Mouse (Mus musculus) heart, postnatal 25 days (tissue): ENCODE data around the gene Ibsp. TPM values are rescaled to one million over a fixed set of nuclear protein-coding genes. Genes with fewer than 3 reads are reported as not detected.

Source experiments
- DNase-seq: peaks from one replicate; pipeline ENCODE4 v3.0.0; 2022; ENCODE audit warnings: low spot score
- intact Hi-C: fragments of 180-260 bp; cut with DNase I; formaldehyde crosslinking; loops from one replicate; pipeline ENCODE4 v1.15.1; 2025
- total RNA-seq, 2 experiments: library from RNA; stranded (reverse); gene quantifications; 2 replicates each; pipeline ENCODE4 v1.2.3; 2021

Gene Ibsp
- total RNA-seq, result not detected

DNA sequence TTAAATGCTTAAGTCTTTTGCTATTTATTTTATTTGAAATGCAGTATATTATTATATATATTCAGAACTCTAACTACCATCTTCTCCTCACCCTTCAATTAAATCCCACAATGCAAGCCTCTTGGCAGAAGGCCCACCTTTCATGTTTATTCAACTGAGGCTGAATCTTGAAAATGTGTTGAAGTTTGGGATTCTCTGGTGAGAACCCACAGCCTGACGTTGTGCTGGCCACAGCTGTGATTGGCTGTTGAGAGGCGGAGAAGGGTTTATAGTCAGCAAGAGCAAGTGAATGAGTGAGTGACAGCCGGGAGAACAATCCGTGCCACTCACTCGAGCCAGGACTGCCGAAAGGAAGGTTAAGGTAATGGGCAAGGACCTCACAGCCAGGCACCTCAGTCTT is at the start of gene Ibsp:
Gene Ibsp (plus strand): TSS at position 178 of the 400 bp plus-strand sequence.
- no peak for DNase-seq
- intact Hi-C loops, result no loop called here

DNA sequence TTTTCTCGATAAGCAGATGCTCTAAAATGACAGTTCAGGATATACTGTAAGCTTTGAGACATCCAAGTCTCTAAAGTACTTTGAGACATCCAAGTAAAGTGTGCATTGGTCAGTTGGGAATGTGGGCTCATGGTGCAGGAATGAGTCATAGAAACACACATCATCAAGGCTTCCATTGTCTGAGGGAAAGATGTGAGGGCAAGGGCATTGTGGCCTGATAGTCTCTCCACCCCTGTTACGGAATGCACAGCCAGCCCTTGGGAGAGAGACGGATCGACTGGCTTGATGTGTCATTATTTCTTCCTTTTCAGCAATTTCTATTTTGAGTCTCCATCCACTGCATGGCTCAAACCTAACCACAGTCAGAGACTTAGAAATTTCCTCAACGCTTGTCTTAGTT is 47.2 kb upstream of the Ibsp start:
- intact Hi-C loops, result no loop called here
- DNase-seq, result no peak

DNA sequence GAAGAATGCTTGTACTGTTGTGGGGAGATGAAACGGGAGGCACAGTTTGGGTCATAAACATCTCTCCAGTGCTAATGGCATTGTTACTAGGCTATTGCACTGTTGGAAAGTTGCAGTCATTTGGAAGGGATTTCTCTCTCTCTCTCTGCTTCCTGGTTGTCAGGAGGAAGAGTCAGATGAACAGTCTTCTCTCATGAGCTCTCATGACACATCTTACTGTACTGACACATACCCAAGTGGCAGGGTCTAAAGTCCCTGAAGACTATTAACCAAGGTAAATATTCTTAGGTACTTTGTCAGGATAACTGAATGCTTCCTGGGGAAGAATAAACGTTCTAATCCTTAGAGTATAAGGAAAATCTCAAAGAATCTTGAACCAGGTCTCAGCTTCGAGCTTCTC is 42.4 kb upstream of the Ibsp start:
- intact Hi-C loops, result no loop called here
- no peak for DNase-seq

GRCm38 (mm10) chr5:104261908-104262461 is 37.0 kb upstream of the Ibsp start:
- no peak for DNase-seq
- intact Hi-C loops, result no loop called here

DNA sequence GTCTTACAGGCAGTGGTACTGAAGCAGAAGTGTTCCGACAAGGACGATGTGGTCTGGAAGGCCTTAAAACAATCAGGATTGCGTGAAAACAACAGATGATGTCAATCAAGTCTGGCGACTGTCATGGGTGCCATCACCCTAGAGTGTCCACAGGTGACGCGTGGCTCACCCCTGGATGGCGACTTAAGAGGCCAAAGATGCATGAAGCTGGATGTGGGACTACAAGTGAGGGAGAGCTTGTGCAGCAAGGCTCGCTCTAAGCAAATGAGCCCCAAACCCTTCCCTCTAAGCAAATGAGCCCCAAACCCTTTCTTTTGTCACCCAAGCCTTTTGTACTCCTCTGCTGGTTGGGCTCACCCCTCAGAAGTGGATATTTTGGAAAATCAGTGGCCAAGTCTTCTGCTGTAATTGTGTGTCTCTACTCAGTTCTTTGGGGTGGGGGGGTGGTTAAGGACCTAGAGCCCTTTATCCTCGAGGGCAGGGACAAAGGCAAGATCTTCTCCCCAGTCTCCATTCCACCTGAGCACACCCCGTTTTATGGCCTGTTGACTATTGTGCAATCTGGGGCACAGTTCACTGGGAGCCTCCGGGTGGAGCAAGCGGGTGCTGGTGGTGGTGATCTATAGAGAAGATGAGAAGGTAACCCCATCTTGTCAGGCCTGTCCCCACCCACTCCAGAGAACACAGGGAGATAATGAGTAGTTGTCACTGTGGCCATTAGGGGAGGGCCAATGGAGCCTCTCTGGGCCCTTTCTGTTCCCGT is 35.8 kb upstream of the Ibsp start:
- no peak for DNase-seq
- intact Hi-C loops, result no loop called here

DNA sequence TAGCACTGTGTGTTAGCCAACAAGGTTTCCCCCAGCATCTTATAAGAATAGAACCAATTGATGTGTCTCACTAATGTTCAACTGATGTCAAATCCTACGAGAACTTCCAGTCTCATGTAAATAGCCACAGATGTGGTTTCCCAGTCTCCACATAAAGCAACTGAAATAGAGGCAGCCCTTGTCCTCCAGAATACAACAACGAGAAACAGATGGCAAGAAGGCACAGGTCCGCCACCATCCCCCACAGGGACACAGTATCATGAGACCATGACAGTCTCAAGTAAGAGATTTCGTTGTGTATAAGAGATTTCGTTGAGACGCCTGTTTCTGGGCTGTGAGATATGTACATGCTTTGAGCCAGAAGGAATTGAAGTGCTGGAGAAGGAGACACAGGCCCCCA is 4.8 kb upstream of the Ibsp start:
- DNase-seq, result no peak
- intact Hi-C loops, result no loop called here

DNA sequence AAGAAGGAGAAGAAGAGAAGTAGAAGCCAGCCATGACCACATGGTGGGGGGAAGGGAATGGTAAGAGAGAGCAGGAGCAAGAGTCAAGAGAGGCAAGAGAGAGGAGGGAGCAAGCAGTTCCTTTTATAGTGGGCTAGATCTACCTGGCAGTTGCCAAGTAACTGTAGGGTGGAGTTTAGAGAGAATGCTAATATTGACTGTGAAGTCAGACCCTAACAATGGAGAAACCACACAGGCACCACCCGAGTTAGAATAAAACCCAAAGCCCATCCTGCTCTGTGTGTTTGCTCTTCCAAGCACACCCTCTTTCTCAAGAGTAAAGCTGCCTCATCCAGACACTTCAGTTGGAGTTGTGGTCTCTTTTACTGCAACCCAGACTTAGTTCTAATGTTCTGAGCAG is 15.1 kb downstream of the Ibsp start:
- no peak for DNase-seq
- intact Hi-C loops, result no loop called here

DNA sequence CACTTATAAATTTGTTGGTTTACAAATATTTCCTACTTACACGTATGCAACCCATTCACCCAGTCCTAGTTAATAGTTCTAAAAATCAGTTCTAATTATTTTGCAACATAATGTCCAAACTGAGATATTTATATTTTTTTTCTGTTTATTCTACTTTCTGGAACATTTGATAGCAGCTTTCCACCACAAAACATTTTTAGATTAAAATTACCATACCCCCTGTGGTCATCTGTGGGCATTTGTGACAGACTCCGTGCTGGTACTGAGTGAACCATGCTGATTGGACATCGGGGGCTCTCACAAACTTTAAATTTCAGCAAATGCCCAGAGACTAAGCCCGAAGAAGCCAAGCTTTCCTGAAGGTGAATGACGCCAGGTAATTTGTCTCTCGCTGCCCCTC is 26.1 kb downstream of the Ibsp start, which contains the start of gene Mepe:
Gene Mepe (plus strand): TSS at position 301 of the 400 bp plus-strand sequence.
- intact Hi-C loops, result no loop called here

DNA sequence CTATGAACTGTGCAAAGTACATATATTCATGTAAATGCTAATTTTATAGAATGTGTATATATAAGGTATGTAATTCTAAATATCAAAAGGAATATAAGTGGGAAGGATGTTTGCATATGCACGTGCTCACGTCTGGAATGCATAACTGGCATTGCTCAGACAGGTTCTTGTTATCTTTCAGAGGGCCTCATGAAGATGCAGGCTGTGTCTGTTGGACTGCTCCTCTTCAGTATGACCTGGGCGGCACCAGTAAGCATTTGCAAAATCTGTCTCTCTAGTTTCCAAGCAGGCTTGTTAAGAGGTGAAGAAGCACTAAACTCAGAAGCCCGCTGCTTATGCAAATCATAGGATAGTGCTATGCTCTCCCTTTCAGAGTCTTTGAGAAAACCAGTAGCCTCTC is 27.9 kb downstream of the Ibsp start:
- intact Hi-C loops, result no loop called here
- no peak for DNase-seq

More for the DNA sequence above, 26.1 kb downstream of the Ibsp start, which contains the start of gene Mepe:
- DNase-seq, result no peak

DNA sequence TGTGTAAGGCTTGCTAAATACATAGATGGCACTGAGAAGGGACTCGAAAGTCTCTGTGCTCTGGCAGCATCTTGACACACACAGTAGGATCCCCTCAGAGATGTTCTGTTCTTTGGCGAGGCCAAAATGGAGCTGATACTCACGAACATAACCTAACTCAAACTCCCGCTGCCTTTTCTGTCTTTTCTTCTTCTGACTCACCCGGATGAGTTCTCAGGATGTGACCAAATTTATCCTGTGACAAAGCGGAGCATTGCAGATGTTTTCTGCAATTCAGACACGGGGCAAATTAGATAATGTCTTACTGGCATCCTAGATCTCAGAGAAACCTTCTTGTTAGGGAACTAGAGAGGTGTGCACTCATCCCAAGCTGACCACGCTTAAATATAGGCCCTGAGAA is 28.4 kb downstream of the Ibsp start:
- intact Hi-C loops, result no loop called here
- DNase-seq, result no peak

DNA sequence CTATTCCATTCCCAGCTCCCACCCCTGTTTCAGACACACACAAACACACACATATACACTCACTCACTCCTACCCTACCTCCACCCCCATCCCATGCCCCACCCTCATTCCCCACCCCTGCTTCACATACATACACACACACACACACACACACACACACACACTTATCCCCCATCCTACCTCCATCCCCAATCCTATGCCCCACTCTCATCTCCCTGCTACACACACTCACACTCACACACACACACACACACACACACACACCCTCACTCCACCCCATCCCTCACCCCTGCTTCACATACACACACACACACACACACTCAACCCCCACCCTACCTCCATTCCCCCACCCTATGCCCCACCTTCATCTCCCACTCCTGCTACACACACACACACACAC is 28.9 kb downstream of the Ibsp start:
- intact Hi-C loops, result no loop called here
- DNase-seq, result no peak

- DNase-seq, result no peak
- intact Hi-C loops, result no loop called here
These were observed 29.4 kb downstream of the Ibsp start for GRCm38 (mm10) chr5:104328317-104328850.

- intact Hi-C loops, result no loop called here
These were observed 30.4 kb downstream of the Ibsp start for GRCm38 (mm10) chr5:104329381-104329780.

DNA sequence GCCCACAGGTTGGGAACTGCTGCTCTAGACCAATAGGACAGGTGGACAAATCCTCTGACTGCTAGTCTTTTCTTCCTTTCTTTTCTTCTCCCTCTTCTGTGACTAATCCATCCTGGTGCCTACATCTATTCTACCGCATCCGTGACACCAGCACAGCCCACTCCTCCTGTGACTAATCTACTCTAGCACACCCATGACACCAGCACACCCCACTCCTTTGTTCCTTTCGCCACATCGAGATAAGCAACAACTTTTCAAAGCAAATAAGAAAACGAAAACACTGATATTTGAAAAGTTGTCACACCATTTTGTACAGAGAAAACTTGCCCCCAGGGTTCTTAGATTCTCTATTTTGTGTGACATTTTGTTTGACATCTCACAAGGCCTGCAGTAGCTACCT is 31.1 kb downstream of the Ibsp start:
- intact Hi-C loops, result no loop called here
- no peak for DNase-seq

More at GRCm38 (mm10) chr5:104329381-104329780, 30.4 kb downstream of the Ibsp start:
- DNase-seq, result no peak

DNA sequence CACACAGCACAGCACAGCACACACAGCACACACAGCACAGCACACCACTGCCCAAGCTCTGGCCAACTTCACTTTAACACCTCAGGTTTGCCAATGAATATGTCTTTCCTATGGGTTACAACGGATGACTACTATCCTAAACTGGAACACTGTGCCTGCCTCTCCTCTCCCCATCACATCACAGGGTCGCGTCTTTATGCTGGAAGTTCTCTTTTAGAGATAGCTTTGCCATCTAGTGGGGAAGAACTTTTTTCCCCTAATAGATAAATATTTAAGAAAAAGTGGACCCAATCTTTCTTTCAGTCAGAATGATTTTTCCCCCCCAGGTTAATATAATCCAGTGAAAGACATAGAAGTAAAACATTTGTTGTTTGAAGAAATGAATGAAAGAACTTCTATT is 33.3 kb downstream of the Ibsp start:
- no peak for DNase-seq
- intact Hi-C loops, result loop anchor here (2.0 kb wide), 1 partner anchor 113 kb away; no protein-coding TSS in a partner anchor

DNA sequence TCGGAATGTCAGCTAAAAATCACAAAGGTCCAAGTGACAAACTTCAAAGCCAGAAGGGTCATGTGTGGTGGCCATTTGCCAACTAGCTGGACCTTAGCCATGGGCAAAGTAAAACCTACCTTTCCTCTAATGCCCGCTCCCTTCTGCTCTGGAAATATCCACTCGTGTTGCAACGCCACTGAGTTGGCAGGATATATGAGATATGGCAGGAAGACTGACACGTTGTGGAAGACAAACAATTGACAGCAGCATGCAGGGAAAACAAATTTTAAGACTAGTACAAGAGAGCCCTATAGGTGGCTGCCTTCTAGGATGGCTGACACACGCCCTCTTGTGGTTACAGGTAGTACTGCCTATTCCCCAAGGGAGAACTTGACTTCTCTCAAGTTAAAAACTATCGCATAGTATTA is 34.3 kb downstream of the Ibsp start:
- DNase-seq, result no peak
- intact Hi-C loops, result loop anchor here (2.0 kb wide), 1 partner anchor 114 kb away; no protein-coding TSS in a partner anchor

DNA sequence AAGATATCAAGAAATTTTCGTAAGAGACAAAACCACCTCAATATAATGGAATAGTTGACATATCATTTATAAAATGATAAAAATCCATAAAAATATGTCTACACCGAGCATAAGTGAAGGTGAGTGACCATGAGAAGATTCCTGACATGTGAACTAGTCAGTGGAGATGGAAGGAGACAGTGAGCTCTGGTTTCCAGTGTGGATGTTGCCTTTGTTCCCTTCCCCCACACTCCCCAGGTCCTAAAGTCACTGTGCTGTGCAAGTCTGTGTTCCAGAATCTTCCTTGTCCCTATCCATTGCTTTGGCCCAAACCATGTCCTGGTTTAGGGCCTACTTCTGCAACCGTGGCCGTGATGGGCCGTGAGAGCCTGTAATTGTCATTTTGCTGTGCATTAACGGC is 34.7 kb downstream of the Ibsp start:
- intact Hi-C loops, result loop anchor here (2.0 kb wide), 1 partner anchor 115 kb away; no protein-coding TSS in a partner anchor

GRCm38 (mm10) chr5:104334516-104334915 is 35.5 kb downstream of the Ibsp start:
- no peak for DNase-seq
- intact Hi-C loops, result no loop called here

More for the DNA sequence above, 34.7 kb downstream of the Ibsp start:
- no peak for DNase-seq

GRCm38 (mm10) chr5:104335962-104336361 is 37.0 kb downstream of the Ibsp start:
- DNase-seq, result no peak
- intact Hi-C loops, result loop anchor here (5.0 kb wide), 3 partner anchors 204 to 339 kb away; no protein-coding TSS in a partner anchor

- intact Hi-C loops, result loop anchor here (5.0 kb wide), 3 partner anchors 205 to 340 kb away; no protein-coding TSS in a partner anchor
- no peak for DNase-seq
These were observed 38.5 kb downstream of the Ibsp start for GRCm38 (mm10) chr5:104337491-104337890.

DNA sequence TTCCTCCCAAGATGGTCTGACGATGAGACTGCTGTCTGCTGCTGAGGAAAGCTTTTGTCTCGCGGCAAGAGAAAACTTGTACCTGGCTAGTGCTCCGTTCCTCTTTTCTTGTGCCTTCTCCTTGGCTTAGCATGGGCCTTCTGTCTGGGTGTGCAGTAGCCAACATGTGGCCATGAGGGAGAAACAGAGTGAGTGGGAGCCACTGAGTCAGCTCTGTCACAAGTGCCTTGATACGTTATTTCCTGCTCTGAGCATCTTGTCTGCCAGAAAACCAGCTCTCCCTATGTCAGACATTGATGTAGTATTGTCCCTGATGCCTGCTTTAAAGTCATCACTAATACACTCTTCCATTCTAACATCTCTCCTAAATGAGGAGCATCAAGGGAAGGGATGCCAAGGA is 40.0 kb downstream of the Ibsp start:
- intact Hi-C loops, result loop anchor here (5.0 kb wide), 3 partner anchors 207 to 342 kb away; no protein-coding TSS in a partner anchor
- no peak for DNase-seq
